Mouse (Mus musculus) retina, adult 2 months (tissue): ENCODE results near the gene Filip1l.

Source experiments
- DNase-seq: peaks from one replicate; pipeline ENCODE4 v3.0.0-alpha.2; 2012; ENCODE audit warnings: low read depth, low spot score

Gene Filip1l

DNA sequence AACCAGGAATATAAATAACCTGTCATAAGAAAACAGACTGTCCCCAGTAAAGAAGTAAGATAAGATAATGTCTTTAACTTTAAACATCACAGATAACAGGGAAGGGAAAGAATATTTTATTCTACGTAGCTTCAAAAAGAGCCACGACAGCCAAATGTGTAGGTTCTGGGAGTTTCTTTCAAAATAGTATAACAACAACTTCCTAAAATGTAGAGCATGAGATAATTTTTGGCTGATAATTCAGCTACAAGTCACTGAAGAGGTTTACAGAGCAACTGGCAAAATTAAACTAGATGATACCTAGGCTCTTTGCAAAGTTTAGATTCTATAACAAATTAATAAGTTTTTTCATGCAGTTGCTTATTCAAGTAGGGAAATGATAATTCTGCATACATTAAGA lies 130.6 kb downstream of the Filip1l start:
- no peak for DNase-seq

DNA sequence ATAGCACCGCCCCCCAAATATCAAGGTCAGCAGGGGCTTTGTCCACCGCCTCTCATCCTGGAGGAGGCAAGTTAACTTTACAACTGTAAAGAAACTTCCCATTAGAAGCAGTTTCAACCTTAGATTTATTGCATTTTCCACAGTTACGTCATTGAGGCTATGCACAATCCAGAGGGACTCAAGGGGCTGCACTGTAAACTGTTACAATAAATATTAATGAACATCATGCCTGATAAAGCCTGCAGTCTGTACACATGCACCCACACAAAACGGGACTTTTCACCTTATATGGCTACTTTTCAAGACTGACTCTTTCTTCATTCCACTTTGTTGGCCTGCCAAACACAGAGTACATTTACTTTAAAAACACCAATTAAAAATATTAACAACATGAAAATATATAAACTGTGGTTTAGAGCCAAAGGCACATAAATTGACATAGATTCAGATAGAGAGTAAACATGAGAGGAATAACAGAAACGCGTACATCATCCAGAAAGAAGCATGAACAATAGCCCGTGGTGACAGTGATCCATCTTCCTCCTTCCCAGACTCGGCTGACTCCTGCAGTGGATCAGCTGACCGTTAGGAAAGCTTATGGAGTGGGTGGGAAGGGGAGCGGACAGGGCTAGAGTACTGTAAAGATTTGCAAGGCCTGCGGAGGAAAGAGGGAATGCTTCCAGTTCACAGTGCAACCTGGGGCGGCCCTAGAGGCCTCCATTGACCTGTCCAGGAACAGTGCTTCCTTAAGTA lies 131.3 kb downstream of the Filip1l start:
- DNase-seq, result no peak

DNA sequence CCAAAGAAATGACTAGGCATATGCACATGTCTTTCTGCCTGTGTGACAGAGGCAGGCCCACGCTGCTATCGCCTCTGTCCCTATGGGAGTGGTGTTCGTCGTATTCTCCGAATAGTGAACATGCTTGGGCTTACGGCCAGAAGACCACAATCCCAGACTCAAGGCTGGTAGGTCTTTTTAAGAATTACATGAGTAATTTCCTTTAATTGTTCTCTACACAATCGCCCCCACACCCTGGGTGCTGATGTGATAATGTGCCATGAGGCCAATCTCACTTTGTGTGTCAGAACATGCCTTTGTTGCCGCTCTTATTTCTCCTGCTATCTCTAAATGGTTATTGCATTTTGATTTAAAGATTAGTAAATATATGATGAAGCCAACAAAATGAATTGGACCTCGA lies 132.4 kb downstream of the Filip1l start:
- no peak for DNase-seq

- no peak for DNase-seq
Observed at GRCm38 (mm10) chr16:57486266-57486665, 133.4 kb downstream of the Filip1l start.

GRCm38 (mm10) chr16:57488661-57489060 lies 135.8 kb downstream of the Filip1l start:
- no peak for DNase-seq

- no peak for DNase-seq
Observed at GRCm38 (mm10) chr16:57490691-57491090, 137.8 kb downstream of the Filip1l start.

- DNase-seq, result no peak
Observed at GRCm38 (mm10) chr16:57491853-57492252, 139.0 kb downstream of the Filip1l start.

GRCm38 (mm10) chr16:57495476-57496203 lies 142.7 kb downstream of the Filip1l start:
- DNase-seq, result no peak

DNA sequence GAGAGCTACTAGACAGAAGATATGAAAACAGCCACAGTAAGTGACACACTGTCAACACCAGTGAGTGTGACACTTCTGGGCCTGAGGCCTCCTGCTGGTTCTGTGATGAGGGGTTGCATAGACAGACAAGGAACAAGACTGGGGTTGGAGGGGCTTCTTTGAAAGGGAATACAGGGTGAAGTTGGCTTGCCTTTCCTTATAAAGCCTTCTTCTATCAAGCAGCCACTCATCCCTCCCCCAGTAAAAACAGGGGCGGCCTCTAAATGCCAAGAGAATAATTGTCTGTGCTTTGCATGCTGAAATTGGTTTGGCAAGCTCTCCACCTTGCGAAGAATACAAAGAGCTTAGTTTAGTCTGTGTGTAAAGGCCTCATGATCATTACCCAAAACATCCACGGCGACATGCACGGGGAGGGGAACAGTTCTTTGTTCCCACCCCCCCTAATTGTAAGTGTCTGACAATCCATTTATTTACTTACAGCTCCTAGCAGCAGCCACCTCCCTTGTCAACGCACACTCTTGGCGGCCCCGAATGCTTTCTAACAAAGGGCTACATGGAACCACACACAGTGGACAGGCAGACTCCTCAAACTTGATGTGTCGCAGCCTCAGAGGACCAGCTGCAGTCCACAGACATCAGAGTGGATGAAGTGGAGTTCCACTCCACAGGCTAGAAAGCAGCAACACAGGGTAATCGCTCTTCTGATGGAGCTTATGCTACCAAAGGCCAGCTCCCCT lies 143.7 kb downstream of the Filip1l start:
- no peak for DNase-seq

- DNase-seq, result no peak
Observed at GRCm38 (mm10) chr16:57500851-57501250, 148.0 kb downstream of the Filip1l start.

- no peak for DNase-seq
Observed at GRCm38 (mm10) chr16:57502230-57502629, 149.3 kb downstream of the Filip1l start.

GRCm38 (mm10) chr16:57502761-57503160 lies 149.9 kb downstream of the Filip1l start:
- DNase-seq, result no peak

- no peak for DNase-seq
Observed at GRCm38 (mm10) chr16:57504728-57505127, 151.8 kb downstream of the Filip1l start.

- no peak for DNase-seq
Observed at GRCm38 (mm10) chr16:57506133-57506532, 153.2 kb downstream of the Filip1l start.

DNA sequence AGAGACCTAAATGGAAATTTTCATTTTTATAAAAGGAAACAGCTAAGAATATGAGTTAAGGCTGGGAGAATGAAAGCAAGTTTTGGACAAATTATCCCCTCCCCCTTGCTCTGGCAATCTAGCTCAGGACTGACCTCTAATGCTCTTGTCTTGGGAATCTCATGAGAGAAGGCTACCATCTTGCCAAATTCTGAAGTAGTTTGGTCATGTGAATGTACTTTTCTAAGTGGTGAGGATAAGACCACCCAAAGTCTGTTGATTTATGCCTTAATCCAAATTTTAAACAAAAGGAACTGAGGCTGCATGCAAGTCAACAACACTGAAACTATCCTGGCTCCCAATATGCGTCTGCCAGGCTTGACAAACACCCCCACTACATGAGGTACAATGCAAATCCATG lies 155.5 kb downstream of the Filip1l start:
- no peak for DNase-seq

DNA sequence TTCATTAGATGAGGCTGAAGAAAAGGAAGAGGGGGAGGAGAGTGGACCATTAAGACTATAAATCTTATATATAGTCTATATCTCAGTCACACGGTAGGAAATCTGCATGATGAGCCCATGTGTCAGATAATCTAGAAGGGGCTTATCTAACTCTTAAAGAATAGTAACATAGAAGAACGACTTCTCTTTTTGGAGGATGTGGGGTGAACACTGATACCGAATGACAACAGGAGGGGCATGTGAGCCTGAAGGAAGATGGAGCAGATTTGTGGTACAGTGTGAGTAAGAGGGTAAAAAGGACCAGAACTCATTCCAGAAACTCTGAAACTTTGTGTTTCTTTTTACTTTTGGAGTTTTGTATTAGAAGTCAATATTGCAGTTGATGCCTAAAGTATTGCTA lies 156.2 kb downstream of the Filip1l start:
- DNase-seq, result no peak

- DNase-seq, result no peak
Observed at GRCm38 (mm10) chr16:57513562-57513961, 160.7 kb downstream of the Filip1l start.

DNA sequence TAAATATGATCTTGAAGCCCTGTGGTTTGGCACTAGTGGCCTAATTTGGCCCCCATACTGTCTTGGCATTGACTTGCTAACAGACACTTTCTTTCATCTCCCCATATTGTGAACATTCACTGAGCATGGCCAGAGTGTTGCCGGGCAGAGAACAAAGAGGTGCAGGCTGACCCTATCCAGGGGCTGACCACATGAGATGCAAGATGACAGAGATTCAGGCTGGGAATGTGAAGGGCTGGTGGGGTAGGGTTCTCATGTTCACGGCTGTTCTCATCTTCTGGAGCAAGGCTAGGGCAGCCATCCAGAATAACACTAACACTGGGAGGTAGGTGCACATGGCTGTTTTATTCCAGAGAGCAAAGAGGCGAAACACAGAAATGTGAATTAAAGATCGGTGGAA lies 161.5 kb downstream of the Filip1l start:
- no peak for DNase-seq

DNA sequence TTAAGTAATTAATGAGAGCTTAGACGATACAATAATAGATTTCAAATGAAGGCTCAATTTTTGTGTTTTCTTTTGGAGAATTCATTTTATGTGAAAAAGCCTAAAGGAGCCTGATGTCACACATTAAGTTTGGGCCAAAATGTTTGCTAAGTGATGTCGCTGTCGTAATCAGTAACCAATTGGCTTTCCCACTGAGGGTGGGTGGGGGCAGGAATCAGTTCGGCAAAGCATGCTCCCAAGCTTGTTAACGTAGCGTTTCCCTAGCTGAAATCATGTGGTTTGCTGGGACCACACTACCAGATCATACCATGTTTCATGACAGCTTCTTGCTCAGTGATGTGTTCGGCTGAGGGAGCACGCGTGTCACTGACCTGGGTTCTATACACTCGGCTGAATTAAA lies 162.7 kb downstream of the Filip1l start:
- DNase-seq, result no peak

DNA sequence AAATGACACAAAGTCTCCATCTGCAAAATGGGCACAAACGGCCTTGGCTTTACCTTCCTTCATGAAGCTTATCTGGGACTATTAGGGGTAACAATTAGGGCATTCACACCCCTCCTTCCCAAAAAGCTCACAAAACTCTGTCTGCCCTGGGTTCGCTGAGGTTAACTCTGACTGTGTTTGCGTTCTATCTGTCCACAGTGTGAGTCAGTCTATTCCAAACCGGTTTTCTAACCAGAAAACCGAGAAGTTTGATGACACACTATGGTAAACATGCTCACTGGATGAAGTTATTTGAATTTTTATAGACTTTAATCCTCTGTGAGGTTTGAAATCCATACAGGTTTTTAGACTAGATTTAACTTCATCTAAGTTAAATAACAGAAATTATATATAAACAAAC lies 172.2 kb downstream of the Filip1l start:
- no peak for DNase-seq

GRCm38 (mm10) chr16:57525476-57525875 lies 172.6 kb downstream of the Filip1l start:
- no peak for DNase-seq

DNA sequence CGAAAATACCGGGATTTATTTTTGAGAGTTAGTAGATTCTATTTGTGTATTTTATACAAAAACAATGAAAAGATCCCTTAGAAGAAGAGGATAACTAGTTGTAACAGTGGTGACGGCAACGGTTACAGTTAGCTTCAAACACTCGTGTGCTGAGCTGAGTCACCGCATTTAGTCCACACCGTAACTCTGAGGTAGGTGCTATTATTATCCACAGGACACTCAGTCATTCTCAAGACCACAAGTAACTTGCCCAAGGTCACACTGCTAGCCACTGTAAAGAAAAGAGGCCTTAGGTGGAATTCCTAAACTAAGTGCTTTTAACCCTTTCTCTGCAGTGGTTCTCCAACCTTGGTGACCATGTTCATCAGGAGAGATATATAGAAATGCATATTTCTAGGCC lies 174.0 kb downstream of the Filip1l start:
- DNase-seq, result no peak

GRCm38 (mm10) chr16:57528457-57528856 lies 175.6 kb downstream of the Filip1l start:
- DNase-seq, result no peak
